Mouse (Mus musculus) frontal cortex, adult 2 months (tissue): ENCODE data around the gene Atxn7l1. TPM values are rescaled to one million over a fixed set of nuclear protein-coding genes. Genes with fewer than 3 reads are reported as not detected.

Experiments used
- DNase-seq, 2 experiments: peaks; one replicate each; pipeline ENCODE4 v3.0.0; 2022; ENCODE audit warnings: low spot score in 1 of 2; ENCODE audit errors: extremely low spot score in 1 of 2
- polyA plus RNA-seq: library from polyadenylated mRNA; depleted of rRNA; stranded (reverse); fragments of >200 nt; gene quantifications from 2 replicates; pipeline ENCODE4 v1.2.3, GENCODE M21; 2012

Atxn7l1 gene
- polyA plus RNA-seq, 1 experiment = 37.0 TPM

- DNase-seq = no peak
These were observed 161.2 kb downstream of the Atxn7l1 start for GRCm38 (mm10) chr12:33308668-33309067.

GRCm38 (mm10) chr12:33313828-33314671 is 166.6 kb downstream of the Atxn7l1 start:
- peak; percentile 62 to 74 for DNase-seq

GRCm38 (mm10) chr12:33314924-33315643 is 167.6 kb downstream of the Atxn7l1 start:
- DNase-seq = no peak

GRCm38 (mm10) chr12:33315804-33316203 is 168.3 kb downstream of the Atxn7l1 start:
- no peak for DNase-seq

- peak in 1 of 2 experiments; percentile 47 for DNase-seq
These were observed 170.5 kb downstream of the Atxn7l1 start for GRCm38 (mm10) chr12:33317792-33318530.

- no peak for DNase-seq
These were observed 175.1 kb downstream of the Atxn7l1 start for GRCm38 (mm10) chr12:33322547-33322946.

GRCm38 (mm10) chr12:33323821-33324220 is 176.3 kb downstream of the Atxn7l1 start:
- DNase-seq = no peak

GRCm38 (mm10) chr12:33325424-33325823 is 177.9 kb downstream of the Atxn7l1 start:
- no peak for DNase-seq

- DNase-seq = no peak
These were observed 184.6 kb downstream of the Atxn7l1 start for GRCm38 (mm10) chr12:33332046-33332445.

- DNase-seq = no peak
These were observed 185.3 kb downstream of the Atxn7l1 start for GRCm38 (mm10) chr12:33332796-33333195.

GRCm38 (mm10) chr12:33333914-33334313 is 186.4 kb downstream of the Atxn7l1 start:
- DNase-seq = peak; percentile 72 to 94

- DNase-seq = no peak
These were observed 187.0 kb downstream of the Atxn7l1 start for GRCm38 (mm10) chr12:33334511-33334910.

- no peak for DNase-seq
These were observed 187.5 kb downstream of the Atxn7l1 start for GRCm38 (mm10) chr12:33334951-33335350.

GRCm38 (mm10) chr12:33335410-33335809 is 187.9 kb downstream of the Atxn7l1 start:
- no peak for DNase-seq

- DNase-seq = peak in 1 of 2 experiments; percentile 48
These were observed 189.2 kb downstream of the Atxn7l1 start for GRCm38 (mm10) chr12:33336561-33337125.

GRCm38 (mm10) chr12:33337289-33337688 is 189.8 kb downstream of the Atxn7l1 start:
- no peak for DNase-seq

- no peak for DNase-seq
These were observed 190.7 kb downstream of the Atxn7l1 start for GRCm38 (mm10) chr12:33338170-33338569.

GRCm38 (mm10) chr12:33339822-33340221 is 192.3 kb downstream of the Atxn7l1 start:
- no peak for DNase-seq

GRCm38 (mm10) chr12:33340698-33341097 is 193.2 kb downstream of the Atxn7l1 start:
- no peak for DNase-seq

- DNase-seq = peak in 1 of 2 experiments; percentile 55
These were observed 193.9 kb downstream of the Atxn7l1 start for GRCm38 (mm10) chr12:33341351-33341892.
